Mouse (Mus musculus): ENCODE data around the gene Copa.

The Copa gene

DNA sequence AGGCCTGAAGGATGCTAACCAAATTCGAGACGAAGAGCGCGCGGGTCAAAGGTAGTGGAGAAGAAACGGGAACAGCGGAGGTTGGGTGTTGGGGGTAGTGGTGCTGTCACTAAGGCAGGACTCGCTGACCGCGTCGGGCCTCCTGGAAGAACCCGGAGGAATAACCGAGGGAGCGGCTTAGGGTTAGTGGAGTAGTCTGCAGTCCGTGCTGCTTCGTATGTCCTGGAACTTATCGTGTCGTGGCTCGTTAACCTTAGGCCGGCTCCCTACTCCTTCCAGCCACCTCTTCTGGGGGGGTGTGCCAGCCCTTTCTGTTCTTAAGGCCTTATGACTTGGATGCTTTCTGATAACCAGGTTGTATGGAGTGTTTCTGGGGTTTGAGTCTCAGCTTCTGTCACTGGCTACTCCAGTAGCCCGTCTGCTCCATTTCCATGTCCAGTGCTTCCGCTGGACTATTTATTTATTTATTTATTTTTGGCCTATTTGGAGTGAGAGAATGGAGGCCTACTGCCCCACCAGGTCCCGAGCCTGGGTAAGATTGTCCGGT, 643 bp downstream of the Copa start:
- no peak for DNase-seq (ENCODE audit: low spot score)

DNA sequence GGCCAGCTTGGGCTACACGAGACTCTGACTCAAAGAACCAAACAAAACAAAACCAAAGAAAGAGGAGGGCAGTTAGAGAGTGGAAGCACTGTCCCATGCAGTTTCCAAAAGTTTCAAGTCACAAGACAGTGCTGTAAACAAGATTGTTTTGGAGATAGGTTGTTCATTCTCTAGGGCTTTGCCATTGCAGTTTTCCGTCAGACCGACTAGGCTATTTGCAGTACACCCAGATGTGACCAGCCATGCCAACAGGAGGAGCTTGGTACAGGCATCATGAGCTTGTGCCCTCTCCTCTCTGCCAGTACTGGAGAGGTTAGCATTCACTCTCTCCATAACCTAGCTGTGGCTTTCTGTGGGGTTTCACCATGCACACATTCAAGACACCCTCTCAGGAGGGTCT, 11.2 kb downstream of the Copa start:
- no peak for DNase-seq (ENCODE audit: low spot score)

DNA sequence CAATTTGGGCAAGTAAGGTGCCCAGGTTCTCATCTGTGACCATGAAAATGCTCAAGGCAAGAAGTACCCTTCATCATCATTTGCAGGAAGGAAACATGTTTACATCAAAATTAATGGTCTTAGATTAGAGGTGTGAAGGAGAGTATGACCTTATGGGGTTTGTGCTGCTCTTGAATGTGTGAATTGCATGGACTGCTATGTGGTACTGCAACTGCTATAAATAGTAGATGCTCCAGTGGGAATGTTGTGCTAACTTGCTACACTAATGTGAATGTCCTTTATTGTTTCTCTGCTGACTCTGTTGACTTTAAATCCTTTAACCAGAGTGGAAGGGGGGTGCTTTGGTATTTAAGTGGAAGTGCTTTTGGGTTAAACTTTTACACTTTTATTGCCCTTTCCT, 12.0 kb downstream of the Copa start:
- no peak for DNase-seq (ENCODE audit: low spot score)

DNA sequence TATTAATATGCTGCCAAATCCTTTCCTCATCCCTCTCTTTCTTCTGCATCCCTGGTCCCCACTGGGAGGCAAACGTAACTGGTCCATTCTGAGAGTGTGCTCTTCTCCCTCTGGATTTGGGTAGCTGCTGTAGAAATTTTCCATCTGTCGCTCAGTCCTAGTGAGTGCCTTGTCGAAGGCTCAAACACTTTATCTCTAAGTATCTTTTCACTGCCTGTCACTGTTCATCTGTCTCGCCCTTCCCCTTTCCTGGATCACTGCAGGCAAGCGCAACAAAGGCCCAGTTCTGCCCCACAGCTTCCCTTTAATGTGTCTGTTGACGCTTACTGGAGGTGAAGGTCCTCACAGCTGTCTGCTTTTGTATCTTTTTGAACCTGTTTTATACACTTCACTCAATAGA, 12.9 kb downstream of the Copa start:
- no peak for DNase-seq (ENCODE audit: low spot score)

DNA sequence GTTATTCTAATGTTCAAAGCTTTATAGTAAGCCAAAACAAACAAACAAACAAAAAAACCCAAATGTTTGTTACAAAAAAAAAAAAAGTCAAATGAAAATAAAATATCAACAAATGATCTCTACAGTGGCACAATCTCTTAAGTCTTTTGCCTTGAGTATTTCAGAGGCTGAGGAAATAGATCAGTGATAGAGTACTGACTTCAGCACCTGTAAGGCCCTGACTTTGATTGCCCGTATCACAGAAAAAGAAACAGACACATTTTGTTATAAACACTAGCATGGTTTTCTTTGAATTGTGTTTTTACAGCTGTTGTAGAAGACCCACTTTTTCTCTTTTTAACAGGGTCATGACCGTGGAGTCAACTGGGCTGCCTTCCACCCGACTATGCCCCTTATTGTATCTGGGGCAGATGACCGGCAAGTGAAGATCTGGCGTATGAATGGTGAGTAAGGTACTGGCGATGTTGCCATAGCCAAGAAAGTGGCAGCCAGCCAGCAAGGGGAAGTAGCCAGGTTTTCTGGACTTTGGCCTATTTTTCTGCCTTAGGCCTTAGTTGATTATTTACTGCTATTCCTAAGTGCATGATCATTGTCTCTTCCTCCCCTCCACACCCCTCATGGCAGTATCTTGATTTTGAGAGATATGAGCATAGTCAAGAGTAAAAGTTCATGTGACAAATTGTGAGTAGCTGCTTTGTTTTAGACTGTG, 17.1 kb downstream of the Copa start:
- no peak for DNase-seq (ENCODE audit: low spot score)

DNA sequence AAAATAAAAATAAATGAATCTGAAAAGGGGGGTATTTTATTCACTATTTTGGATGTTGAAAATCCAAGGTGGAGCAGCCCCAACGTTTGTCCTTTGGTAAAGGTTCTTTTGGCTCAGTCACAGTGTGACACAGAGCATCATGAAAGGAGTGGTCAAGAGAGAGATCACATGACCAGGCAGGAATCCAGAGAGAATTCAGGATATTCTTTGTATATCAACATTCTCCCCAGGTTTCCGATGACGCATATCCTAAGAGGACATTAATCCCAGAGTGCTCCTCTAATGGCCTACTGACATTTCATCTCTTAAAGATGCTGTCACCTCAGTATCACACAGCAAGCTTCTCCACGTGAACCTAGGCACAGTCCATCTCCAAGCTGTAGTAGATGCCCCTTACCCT, 21.3 kb downstream of the Copa start:
- DNase-seq (ENCODE audit: low spot score): no peak

DNA sequence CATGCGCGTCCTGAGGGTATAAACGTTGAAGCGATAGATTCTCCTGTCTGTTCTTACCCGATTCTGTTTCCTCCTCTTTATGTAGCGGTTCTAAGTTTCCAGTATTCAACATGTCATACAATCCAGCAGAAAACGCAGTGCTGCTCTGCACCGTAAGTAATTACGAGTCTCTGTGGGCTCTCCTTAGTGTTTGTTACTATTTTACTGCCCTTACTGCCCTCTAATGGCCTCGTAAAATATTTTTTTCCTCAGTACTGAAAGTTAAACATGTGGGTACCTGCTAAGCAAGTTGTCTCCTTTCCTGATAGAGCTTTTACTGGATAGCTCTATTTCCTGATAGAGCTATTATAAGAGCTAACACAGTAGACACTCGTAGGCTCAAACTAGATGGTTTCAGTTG, 22.8 kb downstream of the Copa start:
- DNase-seq (ENCODE audit: low spot score): no peak

DNA sequence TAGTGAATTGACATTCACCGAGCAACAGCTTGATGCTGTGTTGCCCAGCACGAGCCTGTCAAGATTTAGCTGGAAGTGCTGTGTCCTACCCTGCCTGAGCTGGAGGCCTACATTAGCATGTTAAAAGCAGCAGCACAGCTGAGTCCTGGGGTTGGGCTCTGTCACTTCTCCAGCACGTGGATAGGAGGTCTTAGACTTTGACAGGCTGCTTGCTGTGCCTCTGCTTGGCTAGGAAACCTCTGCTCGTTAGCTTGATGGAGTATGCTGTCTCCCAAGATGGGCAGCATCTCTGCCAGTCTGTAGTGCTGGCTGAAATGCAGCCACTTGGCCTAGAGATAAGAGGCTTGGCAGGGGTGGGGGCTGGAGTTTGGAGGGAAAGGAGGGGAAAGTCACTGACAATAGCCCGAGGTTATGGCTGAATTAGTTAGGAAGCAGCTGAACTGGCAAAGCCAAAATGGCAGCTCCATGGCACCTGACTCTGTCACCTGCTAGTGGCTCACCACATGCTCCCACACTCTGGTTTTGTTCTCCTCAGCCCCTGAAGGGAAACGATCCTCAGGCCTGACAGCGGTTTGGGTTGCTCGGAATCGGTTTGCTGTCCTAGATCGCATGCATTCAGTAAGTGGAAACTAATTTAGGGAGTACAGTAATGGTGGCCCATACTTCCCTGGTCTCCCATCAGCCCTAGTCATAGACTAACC, 25.6 kb downstream of the Copa start:
- no peak for DNase-seq (ENCODE audit: low spot score)

DNA sequence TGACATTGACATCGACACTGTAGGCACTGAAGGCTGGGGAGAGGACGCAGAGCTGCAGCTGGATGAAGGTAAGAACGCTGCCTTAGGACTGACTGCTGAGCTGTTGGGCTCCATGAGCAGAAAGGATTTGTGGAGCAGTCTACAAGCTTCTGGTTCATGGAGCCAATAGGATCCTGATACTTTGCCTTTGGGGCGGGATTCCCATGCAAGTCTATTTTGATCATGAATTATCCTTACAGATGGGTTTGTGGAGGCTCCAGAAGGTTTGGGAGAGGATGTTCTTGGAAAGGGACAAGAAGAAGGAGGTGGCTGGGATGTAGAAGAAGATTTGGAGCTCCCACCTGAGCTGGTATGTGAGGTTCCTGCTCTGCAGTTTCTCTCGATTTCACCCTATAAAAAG, 34.6 kb downstream of the Copa start:
- DNase-seq (ENCODE audit: low spot score): no peak

DNA sequence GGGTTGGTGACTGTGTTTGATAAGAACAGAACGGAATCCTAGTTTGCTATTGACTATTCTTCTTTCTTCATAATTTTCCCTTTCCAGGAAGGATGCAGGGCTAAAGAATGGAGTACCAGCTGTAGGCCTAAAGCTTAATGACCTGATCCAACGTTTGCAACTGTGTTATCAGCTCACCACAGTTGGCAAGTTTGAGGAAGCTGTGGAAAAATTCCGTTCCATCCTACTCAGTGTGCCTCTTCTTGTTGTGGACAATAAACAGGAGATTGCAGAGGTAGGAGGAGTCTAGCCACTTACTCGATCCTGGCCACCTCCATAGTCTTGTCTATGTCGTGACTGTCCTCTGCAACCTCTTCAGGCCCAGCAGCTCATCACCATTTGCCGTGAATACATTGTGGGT, 36.8 kb downstream of the Copa start:
- DNase-seq (ENCODE audit: low spot score): no peak

DNA sequence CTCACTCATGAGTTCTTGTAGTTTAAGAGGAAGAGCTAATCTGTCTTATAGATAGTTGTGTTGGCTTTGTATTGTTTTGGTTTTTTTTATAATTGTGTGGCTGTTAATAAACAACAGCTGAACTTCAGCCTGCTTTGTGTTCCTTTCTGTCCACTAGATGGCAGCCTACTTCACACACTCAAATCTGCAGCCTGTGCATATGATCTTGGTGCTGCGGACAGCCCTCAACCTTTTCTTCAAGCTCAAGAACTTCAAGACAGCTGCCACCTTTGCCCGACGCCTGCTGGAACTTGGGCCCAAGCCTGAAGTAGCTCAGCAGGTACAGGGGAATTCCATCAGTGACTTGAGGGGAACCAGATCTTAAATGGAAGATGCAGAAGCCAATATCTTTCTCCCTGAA, 37.4 kb downstream of the Copa start:
- DNase-seq (ENCODE audit: low spot score): peak; percentile 30

DNA sequence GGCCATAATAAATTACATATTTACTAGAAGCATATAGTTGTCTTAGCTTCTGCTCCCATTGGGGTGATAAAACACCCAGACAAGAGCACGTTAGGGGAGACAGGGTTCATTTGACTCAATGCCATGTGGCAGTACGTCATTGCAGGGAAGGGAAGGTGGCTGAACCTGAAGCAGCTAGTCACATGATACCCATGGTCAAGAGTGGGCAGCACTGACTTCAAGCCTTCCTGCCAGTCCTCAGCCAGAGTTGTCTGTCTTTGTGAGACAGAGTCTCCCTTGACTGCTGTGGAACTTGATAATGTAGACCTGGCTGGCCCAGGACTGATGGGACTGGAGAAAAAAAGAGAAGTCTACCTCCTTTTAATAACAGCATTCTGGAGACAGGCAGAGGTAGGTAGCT, 40.3 kb downstream of the Copa start:
- DNase-seq (ENCODE audit: low spot score): no peak

DNA sequence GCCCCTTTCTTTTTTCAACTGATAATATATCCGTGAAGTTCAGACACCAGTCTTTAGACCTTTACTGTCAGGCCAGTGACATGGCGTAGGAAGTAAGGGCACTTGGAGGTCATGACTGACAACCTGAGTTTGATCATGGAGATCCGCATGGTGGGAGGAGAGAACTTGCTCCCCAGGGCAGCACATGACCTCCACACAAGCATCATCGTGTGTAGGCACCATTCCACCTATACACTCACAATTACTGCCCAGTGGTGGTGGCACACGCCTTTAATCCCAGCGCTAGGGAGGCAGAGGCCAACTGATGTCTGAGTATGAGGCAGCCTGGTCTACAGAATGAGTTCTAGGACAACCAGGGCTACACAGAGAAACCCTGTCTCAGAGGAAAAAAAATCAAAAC, 42.2 kb downstream of the Copa start:
- DNase-seq (ENCODE audit: low spot score): no peak

DNA sequence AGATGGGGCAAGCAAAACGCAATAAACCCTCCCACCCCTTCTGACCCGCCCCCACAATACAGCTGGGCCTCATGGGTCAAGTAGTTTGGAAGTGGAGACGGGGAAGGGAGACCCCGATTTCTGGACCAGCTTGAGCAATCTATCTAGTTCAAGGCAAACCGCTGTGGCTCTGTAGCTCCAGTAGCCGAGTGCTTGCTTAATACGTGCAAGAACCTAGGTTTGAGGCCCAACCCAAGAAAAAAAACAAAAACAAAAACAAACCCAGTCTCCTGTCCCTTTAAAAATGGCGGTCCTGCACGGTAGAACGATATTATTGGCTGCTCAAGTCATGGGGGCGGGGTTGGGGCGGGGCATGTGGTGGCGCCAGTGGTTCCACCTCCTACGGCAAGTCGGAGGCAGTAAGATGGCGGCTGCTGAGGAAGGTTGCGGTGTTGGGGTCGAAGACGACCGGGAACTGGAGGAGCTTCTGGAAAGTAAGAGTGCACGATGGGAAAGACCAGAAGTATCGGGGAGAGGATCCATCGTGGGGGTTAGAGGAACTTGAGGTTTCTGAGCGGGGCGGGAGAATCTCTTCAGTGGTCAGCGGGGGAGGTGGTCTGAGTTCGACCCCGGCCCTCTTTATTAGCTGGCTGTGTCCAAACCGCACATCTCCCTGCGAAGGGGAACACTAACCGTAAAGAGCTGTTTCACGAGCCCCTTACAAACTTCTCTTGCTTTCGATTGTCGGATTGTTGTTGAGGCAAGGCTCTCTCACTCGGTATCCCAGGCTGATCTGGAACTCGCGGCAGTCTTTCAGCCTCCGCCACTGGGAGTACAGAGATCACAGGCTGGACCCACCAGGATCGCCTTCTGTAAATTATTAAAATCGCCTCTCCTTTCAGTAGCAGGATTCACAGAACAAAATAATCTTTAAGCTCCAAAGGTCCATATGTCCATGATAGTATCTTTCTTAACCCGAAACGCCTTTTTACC, 44.3 kb downstream of the Copa start, which contains the start of gene Pex19:
Gene Pex19, plus strand, starts transcription at position 380 of the 972 bp plus-strand sequence.
- peak; percentile 65 for DNase-seq (ENCODE audit: low spot score)

- no peak for DNase-seq (ENCODE audit: low spot score)
Measured at GRCm38 (mm10) chr1:172127487-172127886, 45.2 kb downstream of the Copa start.

DNA sequence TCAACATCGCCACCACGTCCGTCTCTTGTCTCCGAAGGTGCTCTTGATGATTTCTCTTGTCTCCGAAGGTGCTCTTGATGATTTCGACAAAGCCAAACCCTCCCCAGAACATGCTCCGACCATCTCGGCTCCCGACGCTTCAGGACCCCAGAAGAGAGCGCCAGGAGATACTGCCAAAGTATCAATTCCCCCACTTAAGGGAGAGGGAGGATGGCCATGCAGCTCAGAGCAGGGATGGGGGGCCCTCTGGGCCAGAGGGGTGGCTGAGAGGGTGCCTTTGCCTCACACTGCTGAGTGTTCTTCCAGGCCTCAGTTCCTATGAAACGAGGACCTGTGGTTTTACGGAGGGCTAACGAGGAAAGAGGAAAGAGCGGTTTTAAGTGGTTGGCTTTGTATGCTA, 46.2 kb downstream of the Copa start:
- DNase-seq (ENCODE audit: low spot score): no peak

DNA sequence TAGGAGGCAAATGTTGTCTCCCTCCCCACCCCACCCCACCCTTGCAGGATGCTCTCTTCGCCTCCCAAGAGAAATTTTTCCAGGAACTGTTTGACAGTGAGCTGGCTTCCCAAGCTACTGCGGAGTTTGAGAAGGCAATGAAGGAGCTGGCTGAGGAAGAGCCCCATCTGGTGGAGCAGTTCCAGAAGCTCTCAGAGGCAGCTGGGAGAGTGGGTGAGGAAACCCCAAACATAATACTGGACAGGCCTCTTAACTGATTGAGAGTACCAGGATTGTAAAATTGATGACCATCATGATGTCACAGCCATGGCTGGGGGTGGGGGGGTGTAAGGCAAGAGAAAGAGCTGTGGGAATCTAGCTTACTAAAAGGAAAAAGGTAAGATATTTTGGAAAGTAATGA, 46.8 kb downstream of the Copa start:
- DNase-seq (ENCODE audit: low spot score): no peak

GRCm38 (mm10) chr1:172129780-172130179, 47.5 kb downstream of the Copa start:
- DNase-seq (ENCODE audit: low spot score): no peak

DNA sequence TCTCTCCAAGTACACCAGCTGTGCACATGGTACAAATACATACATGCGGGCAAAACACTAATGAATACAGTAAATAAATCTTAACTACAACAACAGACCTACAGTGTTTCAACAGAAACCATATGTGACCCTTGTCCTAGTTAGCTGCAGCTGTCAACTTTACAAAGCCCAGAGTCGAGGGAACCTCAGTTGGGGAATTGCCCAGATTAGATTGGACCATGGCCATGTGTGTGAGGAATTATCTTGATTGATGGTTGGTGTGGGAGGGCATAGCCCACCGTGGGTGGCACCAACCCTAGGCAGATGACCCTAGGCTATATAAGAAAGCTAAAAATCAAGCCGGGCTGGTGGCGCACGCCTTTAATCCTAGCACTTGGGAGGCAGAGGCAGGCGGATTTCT, 50.0 kb downstream of the Copa start:
- DNase-seq (ENCODE audit: low spot score): no peak

DNA sequence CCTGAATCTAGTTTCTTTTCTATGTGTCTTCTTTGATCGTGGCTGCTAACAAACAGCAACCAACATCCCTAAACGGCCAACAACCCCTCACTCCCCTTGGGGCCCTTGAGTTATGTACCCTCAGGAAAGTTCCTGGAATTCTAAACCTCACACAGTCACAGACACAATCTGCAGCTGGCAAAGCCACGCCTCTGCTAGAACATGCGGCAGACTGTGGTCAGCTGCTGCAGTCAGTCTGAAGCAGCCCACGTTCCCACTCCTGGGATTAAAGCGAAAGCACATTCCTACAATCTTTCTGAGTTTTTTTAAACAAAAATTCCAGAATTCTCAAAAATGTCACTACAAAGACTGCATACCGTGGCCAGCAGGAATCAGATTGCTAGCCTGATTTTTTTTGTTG, 51.2 kb downstream of the Copa start:
- no peak for DNase-seq (ENCODE audit: low spot score)

DNA sequence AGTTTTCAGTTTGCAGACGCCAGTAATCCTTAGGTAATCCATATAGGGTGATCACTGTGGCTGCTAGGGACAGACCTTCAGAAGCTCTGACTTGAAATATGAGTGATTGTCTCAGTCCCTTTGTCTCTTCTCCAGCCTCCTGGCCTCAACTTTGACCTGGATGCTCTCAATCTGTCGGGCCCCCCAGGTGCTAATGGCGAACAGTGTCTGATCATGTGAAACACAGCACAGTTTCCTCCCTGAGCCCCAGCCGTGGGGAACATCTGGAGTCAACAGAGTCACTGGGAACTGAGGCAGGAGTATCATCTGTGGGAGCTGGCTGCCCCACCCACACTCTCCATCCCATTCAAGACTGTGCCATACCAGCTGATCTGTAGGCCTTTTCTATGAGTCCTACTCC, 51.7 kb downstream of the Copa start:
- DNase-seq (ENCODE audit: low spot score): no peak

DNA sequence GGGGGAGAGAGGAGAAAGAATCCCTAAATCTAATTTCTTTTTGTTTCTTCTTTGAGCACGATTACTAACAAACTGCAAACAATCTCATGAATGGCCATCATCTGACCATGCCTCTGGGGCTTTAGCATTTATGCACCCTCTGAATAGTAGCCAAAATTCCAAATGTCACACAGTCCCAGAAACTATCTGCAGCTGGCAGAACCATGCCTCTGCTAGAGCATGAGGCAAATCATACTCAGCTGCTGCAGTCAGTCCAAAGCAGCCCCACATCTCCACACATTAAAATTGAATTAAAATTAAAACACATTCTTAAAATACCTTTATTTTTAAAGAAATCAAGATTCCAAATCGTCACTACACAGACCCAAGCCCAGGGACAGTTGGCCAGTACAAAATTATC, 57.8 kb downstream of the Copa start:
- no peak for DNase-seq (ENCODE audit: low spot score)

DNA sequence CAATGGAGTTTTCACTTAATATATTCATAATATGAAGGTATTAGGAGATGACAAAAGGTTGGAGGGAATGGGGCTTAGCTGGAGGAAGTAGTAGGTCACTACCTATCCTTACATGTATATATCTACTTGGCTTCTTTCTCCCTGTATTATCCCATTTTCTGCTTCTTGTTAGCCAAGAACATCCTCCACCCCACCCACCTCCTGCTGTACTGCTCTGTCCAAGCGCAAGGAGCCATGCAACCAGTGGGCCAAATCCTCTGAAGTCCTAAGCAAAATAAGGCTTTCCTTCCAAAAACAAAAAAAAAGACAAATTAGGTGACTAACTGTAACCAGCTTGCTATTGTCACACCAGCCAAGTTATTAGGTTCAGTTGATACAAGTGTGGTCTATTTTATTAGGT, 58.5 kb downstream of the Copa start:
- DNase-seq (ENCODE audit: low spot score): no peak
